Mouse (Mus musculus) MN1 (cell line): Measurements from ENCODE around the gene Gpr107.

Experiments
- DNase-seq: peaks from one replicate; pipeline ENCODE4 v3.0.0-alpha.2; 2016; ENCODE audit warnings: low spot score

Gene Gpr107

DNA sequence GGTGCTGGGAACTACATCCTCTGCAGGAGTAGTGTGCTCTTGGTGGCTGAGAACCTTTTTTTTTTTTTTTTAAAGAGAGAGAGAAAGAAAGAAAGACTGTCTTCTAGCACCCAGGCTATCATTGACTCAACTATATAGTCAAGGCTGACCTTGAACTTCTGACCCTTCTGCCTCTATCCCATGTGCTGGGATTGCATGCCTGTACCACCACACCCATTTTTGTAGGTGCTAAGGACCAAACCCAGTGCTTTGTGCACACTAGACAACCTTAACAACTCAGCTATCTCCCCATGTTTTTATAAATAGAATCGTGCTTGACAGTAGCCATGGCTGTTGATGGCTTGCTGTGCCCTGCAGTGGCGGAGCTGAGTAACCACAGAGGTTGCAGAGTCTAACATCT lies 47.9 kb downstream of the Gpr107 start:
- no peak for DNase-seq

DNA sequence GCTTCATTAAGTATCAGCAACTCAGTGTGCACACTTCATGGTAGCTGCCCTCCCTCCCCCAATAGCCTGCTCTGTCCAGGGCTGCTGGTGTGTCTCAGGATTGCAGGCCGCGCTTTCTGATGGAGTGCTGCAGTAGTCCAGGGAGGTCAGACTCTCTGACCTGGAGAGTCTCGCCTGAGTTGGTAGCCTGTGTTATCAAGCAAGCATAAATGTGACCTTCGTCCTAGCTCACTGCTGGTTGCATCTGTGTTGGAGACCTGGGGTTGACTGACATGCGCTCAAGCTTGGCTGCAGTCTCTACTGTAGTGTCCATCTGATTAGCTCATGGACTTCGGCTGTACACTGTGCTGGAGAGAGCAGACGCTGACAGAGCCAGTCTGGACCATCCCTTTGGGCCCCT lies 49.7 kb downstream of the Gpr107 start:
- no peak for DNase-seq

DNA sequence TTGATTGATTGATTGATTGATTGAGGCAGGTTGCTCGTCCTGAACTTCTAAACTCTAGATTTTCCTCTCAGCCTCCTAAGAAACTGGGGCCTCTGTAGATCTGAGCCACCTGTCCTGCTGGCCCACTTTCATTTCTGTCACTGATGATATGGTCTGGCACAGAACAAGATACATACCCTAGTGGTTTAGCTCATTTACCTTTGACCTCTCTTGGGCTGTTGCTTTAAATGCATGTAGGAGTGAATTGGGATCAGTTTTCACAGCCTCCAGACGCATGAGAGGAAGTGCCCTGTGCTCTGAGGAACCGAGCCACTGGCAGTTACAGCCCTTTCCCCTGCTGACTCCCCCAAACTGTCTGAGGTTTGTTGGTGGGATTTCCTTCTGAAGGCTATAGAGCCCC lies 50.2 kb downstream of the Gpr107 start:
- DNase-seq = no peak

DNA sequence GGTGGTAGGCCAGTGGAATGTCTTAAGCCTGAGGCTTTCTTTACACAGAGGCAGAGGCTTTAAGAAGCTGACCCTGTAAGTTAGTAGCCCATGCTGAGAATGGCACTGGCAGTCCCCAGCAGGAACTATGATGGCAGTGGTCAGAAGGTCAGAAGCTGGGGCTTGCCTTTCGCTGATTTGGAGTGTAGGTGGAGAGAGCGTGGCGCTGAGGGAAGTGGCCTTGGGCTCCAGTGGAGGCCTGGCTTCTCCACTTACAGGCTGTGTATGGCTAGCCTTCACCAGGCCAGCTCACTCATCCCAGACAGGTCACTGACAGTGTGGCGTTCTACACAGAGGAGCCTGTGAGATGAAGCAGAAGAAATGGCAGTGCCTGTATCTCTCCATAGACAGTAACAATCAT lies 50.8 kb downstream of the Gpr107 start:
- DNase-seq = no peak

DNA sequence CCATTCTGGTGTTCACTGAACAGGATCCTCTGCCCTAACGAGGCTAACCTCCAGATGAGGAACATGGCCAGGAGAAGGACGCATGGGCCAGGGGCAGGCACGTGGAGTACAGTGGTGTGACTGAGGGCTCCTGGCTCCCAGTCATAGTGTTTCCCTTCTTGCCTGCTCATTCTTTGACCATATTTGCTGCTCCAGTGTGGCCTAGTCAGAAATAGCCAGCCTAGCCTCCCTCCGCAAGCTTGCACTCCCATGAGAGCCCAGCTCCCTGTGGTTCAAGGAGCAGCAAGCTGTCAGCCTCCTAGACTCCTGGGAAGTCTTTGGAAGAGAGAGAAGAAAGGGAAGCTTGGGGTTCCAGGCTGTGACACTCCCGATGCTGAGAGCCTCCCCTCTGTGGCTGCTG lies 52.6 kb downstream of the Gpr107 start:
- no peak for DNase-seq

DNA sequence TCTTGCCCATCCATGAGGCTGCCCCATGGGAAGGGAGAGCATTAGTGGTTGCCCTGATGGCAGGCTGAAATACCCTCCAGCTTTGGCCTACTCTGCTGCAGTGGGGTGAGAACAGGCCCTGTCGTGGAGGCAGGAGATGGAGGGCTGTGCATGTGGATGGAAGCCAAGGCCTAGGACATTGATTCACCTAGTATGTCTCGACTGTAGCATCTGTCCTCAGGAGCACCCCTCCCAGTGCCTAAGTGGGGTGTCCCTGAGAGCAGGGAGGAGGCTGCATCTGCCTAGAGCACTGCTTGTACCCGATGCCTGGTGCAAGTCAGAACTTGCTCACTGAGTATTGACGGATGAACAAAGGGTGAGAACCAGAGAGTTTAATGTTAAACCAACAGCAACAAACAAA lies 54.1 kb downstream of the Gpr107 start:
- DNase-seq = no peak

DNA sequence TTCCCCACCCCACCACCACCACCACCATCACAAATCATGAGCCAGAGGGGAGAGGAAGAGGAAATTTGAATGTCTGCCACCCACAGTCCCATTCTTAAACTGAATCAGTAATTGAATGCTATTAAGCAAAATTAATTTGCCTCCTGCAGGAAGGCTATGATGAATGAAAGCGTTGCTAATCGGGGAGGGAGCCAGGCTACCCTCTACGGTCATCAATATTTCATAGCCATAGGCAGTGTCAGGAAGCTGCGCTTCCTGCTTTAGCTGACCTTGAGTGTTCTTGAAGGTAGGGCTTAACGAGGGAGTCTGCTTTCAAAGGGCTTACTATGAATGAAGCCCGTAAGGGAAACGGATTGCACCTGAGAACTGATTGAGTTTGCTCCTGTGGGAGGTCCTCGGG lies 54.8 kb downstream of the Gpr107 start:
- no peak for DNase-seq

DNA sequence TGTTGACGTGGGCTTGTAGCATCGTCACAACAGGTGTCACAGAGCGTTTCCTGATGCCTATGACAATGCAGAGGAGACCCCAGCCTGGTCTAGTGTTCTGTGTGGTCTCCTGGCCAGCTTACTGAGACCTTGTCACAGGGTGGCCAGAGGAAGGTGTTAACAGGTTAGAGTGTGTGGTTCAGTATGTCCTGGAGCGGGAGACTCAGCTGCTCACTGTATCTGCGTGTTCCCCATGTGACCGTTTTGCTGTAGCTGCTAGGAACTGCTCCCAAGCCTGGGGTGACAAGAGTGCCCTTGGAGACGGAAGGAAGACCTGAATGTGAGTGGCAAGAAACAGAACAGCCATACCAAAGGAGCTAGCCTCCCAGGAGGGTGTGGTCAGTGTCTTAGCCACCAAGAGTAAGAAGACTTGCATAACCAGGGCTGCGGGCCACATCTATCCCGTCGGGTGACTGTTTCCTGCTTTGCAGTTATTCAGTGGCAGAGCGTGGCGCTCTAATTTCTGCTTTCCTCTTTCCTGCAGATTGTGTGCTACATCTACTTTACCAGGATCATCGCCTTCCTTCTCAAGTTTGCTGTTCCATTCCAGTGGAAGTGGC lies 56.5 kb downstream of the Gpr107 start:
- no peak for DNase-seq

DNA sequence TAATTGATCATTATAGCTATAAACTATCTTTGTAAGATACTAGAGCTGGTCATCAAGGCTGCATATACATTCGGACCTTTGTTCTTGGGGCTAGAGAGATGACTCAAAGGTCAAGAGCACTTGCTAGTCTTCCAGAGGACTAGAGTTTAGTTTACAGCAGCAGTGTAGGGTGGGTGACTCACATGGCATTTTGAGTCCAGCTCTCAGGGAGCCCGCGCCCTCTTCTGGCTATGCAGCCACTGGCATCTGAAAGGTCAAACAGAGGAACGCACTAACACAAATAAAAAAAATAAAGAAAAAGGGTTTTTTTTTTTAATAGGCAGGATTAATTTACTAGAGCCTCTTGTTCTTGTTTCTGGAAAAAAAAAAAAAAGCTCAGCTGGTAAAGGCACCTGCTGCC lies 57.4 kb downstream of the Gpr107 start:
- DNase-seq = no peak

DNA sequence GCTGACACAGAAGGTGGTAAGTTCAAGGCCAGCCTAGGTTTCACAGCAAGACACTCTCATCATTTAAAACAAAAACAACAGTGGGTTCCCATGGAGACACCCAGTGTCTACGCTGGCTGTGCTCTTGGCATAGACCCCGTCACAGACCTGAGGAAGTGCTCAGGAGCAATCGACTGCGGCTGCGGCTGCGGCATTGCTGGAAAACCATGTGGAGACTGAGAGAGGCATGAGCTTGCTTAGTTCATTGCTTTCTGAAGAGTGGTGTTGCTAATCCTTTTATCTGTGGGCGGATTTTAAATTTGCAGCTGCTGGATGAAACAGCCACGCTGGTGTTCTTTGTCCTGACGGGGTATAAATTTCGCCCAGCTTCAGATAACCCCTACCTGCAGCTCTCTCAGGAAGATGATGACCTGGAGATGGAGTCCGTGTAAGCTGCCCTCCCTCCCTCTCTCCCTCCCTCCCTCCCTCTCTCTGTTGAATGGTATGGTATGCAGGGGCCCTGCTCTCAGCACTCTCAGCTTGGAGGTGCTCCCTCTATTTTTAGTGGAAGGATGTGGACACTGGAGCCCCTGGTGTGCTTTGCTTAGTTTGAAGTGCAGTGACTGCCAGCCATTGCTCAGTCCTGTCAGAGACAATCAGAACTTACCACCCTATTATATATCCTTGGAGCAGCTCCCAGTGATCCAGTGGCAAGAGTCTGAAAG lies 58.2 kb downstream of the Gpr107 start:
- DNase-seq = no peak

DNA sequence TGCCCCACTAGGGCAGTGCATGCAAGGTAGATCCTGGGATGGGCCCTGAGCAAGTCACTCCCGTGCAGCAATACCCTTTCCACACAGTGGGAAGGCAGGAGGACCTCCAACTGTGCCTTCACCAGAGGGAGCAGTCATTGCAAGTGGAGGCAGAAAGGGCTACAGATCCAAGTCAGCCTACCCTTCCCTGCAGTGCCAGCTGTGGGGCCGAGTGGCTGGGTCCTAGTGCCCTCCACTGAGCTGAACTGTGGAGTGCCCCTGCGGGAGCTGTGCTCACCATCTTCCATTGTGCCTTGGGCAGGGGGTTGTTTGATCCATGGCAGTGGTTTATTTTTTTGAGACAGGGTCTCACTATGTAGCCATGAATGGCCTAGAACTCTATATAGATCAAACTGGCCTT lies 59.1 kb downstream of the Gpr107 start:
- no peak for DNase-seq

DNA sequence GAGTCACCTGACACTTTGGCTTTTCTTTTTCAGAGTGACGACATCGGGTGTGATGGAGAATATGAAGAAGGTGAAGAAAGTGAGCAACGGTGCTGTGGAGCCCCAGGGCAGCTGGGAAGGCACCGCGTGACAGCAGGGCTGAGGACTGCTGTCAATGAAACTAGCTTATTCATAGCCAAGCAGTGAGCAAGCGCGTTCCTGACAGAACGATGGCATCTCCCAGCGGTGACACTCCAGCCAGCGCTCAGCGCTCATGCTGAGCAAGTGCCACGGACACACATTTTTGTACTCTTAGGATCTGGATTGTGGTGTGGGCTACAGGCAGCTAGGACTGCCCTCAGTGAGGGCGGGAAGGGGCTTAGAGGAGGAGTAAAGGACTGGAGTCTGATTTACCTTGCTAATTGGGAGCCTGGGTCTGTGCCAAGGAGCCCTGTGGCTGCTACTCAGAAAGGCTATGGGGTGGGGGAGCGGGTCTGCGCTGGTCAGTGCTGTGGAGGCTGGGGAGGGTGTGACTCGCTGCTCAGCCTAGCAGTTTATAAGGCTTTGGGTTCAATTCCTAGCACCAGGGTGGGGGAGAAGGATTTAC lies 62.2 kb downstream of the Gpr107 start:
- peak; percentile 29 for DNase-seq

DNA sequence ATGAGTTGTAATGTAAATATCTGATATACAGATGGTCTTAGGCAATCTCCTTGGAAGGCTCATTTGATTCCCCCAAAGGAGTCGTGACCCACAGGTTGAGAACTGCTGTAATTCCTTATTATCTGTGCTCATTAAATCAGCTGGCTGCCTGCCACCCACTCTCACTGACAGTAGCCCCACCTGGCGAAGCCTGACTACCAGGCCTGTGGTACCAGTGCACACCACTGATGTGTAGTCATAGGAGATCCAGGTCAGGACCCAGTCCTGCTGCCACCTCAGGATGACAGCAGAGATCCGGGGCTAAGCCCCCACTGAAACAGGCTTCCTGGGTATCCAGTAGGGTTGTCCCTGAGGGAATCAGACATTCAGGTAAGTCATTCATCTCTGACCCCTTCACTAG lies 66.5 kb downstream of the Gpr107 start:
- no peak for DNase-seq

DNA sequence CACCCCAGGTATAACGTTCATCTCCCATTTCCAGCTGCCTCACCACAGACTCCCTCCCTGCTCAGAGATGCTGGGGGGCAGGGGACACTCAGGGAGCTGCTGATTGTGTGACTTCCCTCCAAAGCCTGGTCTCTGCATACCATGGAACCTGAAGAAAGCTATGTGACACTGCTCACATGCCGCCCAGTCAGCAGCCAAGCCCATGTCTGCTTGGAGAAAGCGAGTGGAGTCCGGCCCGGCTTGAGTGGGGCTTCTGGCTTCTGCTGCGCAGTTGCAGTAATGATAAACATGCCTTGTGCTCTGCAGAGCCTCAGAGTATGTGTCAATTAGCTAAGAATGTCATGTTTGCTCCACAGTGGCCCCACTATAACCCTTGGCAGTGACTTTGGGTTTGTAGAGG lies 67.4 kb downstream of the Gpr107 start:
- DNase-seq = no peak

DNA sequence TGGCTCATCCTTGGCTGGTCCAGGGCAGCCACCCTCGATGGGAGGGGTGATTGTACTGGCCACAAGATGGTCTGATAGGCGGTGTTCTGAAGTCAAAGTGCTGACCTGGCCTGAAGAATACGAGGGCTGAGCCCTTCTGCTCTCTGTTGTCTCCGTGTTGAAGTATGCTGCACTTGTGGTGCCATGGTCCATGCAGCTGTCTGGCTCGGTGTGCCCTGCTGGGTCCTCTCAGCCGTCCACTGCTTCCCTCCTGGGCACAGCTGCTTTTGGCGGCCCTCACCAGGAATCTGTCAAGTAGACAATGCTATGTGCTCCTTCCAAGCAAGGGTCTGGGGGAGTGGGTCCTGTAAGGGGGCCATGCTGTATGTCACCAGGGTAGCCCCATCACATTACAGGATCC lies 68.7 kb downstream of the Gpr107 start:
- no peak for DNase-seq

DNA sequence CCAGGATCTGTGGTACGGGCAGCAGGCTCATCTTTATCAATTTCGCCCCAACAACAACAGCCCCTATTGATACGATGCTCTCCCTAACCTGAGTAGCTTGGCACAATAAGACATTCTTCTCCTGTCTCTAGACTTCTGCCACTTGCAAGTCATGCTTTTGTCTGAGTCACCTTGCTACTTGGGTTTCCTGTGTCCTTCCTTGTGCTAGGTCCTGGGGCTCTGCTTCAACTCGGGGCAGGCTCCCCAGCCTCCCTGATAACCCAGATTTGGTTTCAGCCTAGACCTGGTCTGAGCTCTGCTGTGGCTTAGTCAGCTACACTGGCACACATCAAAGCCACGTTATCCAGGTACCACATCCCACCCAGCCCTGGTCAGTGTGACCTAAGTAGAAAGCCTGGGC lies 69.5 kb downstream of the Gpr107 start:
- DNase-seq = no peak

DNA sequence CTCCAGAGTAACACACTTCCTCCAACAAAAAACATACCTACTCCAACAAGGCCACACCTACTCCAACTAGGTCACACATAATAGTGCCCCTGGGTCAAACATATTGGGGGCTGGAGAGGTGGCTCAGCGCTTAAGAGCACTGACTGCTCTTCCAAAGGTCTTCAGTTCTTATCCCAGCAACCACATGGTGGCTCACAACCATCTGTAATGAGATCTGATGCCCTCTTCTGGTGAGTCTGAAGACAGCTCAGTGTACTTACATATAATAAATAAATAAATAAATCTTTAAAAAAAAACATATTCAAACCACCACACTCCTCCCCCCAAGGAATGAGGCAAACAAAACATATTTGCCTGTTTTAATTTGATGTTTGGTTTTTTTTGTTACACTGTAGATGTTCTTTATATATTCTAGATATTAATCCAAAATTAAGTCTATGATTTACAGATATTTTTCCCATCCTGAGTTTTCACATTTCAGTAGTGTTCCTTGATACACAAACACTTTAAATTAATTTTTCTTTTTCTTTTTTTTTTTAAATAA lies 76.7 kb downstream of the Gpr107 start:
- DNase-seq = no peak

DNA sequence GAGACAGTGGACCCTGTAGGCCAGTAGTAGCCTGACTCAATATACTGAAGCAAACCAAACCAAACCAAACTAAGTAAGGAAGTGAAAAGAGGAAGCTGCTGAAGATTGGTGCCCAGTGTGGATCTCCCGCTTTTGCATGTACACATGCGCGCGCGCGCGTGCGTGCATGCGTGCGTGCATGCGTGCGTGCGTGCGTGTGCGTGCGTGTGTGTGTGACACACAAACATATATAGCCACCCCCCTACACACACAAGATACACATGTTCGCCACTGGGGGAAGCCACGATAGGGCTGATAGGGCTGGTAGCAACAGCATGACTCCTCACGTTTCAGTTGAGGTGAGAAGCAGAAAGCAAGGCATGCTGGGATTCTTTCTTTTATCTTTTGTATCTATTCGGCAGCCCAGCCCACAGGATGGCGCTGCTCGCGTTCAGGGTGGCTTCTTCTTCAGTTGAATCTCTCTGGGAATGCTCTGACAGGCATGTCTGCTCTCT lies 87.1 kb downstream of the Gpr107 start:
- DNase-seq = no peak

DNA sequence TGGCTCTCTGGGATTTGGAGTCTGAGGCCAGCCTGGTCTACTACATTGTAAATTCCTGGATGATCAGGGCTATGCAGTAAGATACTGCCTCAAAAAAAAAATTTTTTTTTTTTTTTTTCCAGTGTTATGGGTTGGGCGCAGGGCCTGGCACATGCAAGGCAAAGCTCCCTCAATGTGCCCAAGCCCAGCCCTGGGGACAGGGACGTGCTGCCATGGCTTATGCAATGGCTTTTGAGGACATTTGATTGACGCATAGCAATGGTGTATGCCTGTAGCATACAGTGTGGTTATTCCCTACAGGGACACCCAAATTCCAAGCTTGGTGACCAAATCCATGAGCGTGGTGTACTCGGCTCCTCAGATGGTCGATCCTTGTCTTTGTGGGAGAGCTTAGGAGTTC lies 87.7 kb downstream of the Gpr107 start:
- DNase-seq = no peak

DNA sequence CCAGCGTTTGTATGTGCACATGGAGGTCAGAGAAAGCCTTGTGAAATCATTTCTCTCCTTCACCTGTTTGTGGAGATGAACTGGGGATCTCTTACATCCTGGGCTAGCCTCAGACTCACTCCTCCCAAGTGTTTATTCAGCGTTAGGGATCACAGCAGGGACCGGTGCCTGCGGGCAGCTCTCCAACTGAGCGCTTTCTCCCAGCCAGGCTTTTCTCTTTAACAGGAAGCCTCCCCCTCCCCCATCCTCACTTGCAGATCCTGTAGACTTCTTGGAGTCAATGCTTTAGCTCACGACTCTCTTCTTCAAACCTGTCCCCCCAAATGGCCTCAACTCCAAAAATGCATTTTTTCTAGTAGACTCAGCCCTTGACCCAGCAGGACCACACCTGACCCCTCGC lies 89.5 kb downstream of the Gpr107 start:
- DNase-seq = no peak

DNA sequence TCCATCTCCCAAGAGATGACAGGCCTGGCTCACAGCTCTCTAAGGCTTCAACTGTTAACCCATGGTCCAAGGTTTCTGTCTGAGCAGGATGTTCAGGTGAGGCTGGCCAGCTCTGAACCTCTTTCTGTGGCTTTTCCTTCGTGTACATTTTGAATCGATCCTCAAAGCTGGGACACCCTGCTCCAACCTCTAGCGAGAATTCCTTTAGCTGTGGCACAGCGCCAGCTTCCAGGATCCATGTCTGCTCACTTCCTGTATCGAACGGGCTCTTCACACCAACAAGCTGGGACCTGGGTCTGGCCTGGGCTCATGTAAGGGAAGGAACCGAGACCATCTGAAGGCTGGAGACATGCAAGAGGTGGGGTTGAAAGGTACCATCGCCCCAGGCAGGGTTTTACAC lies 92.1 kb downstream of the Gpr107 start:
- DNase-seq = no peak

DNA sequence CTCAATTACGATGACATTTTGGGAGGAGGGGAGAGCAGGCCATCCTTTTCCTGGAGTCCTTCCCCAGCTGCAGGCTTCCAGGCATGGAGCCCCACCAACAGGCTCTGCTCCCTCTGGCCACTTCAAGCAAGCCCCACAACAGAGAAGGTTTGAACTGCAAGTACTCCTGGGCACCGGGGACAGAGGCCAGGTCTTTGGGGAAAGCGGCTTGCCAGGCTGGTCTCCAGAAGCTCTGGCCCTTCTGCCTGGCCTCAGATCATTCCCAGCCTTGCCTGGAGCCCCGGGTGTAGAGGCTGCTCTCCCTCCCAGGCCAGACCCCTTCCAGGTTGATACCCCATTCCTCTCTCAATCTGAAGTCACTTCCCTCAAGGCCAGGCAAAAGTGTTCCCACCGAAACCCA lies 92.9 kb downstream of the Gpr107 start:
- no peak for DNase-seq

DNA sequence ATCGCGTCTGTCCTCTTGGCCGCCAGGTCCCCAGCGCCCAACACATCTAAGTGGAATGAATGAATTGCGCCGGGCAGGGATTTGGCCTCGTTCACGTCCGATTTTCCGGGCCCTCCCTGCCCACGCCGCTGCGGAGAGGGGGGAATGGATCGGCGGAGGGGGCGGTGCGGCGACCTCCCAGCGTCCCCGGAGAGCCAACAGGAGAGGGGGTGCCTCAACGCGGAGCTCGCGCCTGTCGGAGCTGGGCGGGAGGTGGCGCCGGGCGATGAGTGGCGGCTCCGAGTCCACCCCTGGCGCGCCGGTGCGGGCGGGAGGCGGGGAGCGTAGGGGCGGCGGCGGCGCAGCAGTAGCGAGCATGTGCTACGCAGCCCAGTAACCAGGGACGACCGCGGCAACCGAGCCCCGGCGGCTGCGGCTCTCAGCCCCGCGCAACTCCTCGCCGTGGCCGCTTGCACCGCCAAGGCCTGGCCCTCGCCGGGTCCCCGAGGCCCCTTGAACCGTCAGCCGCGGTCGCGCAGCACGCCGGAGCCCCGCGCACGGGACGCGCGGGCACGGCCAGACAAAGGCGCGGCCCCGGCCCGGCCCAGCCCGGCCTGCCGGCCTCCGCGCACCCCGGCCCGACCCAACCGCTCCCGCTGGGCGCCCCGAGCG lies 93.5 kb downstream of the Gpr107 start, which contains the start of gene Ncs1:
Gene Ncs1 (plus strand): TSS at position 333 of the 651 bp plus-strand sequence.
- peak; percentile 47 for DNase-seq
